Mouse (Mus musculus): ENCODE measurements around the gene Gm8653. TPM values are rescaled to one million over a fixed set of nuclear protein-coding genes. Genes with fewer than 3 reads are reported as not detected.
"Not testable (repeated sequence)": the region's sequence is repeated elsewhere in the genome, so short reads cannot be mapped to it uniquely, and the experiment has no call there.

Gm8653 gene
- total RNA-seq (2014; rRNA removed) (not detected in 2 replicates), polyA plus RNA-seq (2012; rRNA removed) (not detected in 2 replicates)

DNA sequence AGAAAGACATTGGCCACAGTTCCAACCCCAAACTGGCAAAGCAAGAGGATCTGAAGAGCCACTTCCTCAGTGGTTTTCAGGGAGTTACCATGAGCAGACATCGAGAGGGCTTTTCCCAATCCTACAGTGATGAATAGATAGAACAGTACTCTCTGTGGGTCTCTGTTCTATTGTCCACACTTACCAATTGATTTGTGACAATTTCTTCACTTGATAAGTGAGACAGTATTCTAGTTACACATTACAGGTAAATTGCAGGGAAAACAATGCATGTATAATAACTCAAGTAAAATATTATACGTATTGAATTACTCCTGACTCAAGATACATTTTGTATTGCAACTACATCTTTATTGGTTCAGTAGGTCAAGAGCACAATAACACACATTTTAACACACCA lies at the start of gene Gm8653:
Gene Gm8653 (minus strand): TSS at position 101 of the 400 bp plus-strand sequence.
- not testable (repeated sequence) for H3K27ac ChIP-seq (replicated peaks; ENCODE audit: insufficient read depth, low read depth, low read length); H3K27me3 ChIP-seq (ENCODE audit: control insufficient read depth, insufficient read depth, low read length); H3K9ac ChIP-seq (ENCODE audit: low read depth, low read length); H3K4me1 ChIP-seq (ENCODE audit: control insufficient read depth, insufficient read depth, low read length); DNase-seq (ENCODE audit: extremely low read depth, low read depth, low spot score); H3K79me2 ChIP-seq (ENCODE audit: control insufficient read depth, insufficient read depth, low read length); H3K36me3 ChIP-seq (ENCODE audit: control insufficient read depth, insufficient read depth, low read length); H3K4me3 ChIP-seq (ENCODE audit: insufficient read depth, low read depth, low read length)
- no CpG with 5 or more reads among the region's 2 CpGs for WGBS

GRCm38 (mm10) chr7:22229384-22229783 lies 28.3 kb upstream of the Gm8653 start, which contains the start of gene Gm8453:
Gm8453 (minus strand) TSS chr7:22229484.
- not testable (repeated sequence) for H3K27ac ChIP-seq (replicated peaks; ENCODE audit: insufficient read depth, low read depth, low read length); H3K79me2 ChIP-seq (ENCODE audit: control insufficient read depth, insufficient read depth, low read length); H3K4me3 ChIP-seq (ENCODE audit: insufficient read depth, low read depth, low read length); DNase-seq (ENCODE audit: extremely low read depth, low read depth, low spot score); H3K4me1 ChIP-seq (ENCODE audit: control insufficient read depth, insufficient read depth, low read length); H3K9ac ChIP-seq (ENCODE audit: low read depth, low read length); H3K36me3 ChIP-seq (ENCODE audit: control insufficient read depth, insufficient read depth, low read length); H3K27me3 ChIP-seq (ENCODE audit: control insufficient read depth, insufficient read depth, low read length)
- 15% methylated on average over 2 of the region's 2 CpGs for WGBS

GRCm38 (mm10) chr7:22189077-22189476 lies 12.0 kb downstream of the Gm8653 start, which contains the start of gene Vmn1r143:
Vmn1r143 (plus strand) TSS chr7:22189377.
- not testable (repeated sequence) for H3K9ac ChIP-seq (ENCODE audit: low read depth, low read length); H3K4me3 ChIP-seq (ENCODE audit: insufficient read depth, low read depth, low read length); H3K27me3 ChIP-seq (ENCODE audit: control insufficient read depth, insufficient read depth, low read length); H3K27ac ChIP-seq (replicated peaks; ENCODE audit: insufficient read depth, low read depth, low read length); H3K36me3 ChIP-seq (ENCODE audit: control insufficient read depth, insufficient read depth, low read length); DNase-seq (ENCODE audit: extremely low read depth, low read depth, low spot score); H3K4me1 ChIP-seq (ENCODE audit: control insufficient read depth, insufficient read depth, low read length); H3K79me2 ChIP-seq (ENCODE audit: control insufficient read depth, insufficient read depth, low read length)
- WGBS = no CpG with 5 or more reads among the region's 3 CpGs

DNA sequence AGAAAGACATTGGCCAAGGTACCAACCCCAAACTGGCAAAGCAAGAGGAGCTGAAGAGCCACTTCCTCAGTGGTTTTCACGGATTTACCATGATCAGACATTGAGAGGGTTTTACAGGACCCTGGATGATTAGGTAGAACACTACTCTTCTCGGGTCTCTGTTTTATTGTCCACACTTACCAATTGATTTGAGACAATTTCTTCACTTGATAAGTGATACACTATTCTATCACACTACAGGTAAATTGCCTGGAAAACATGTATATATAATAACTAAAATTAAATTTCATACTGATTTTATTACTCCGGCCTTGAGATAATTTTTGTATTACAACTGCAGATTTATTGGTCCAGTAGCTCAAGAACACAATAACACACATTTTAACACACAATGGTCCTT lies 37.1 kb downstream of the Gm8653 start, which contains the start of gene Vmn1r142:
Gene Vmn1r142 (minus strand): TSS at position 101 of the 400 bp plus-strand sequence.
- no CpG with 5 or more reads among the region's 3 CpGs for WGBS
- H3K4me3 ChIP-seq (ENCODE audit: insufficient read depth, low read depth, low read length); H3K36me3 ChIP-seq (ENCODE audit: control insufficient read depth, insufficient read depth, low read length); H3K27me3 ChIP-seq (ENCODE audit: control insufficient read depth, insufficient read depth, low read length); DNase-seq (ENCODE audit: extremely low read depth, low read depth, low spot score); H3K27ac ChIP-seq (replicated peaks; ENCODE audit: insufficient read depth, low read depth, low read length); H3K4me1 ChIP-seq (ENCODE audit: control insufficient read depth, insufficient read depth, low read length); H3K9ac ChIP-seq (ENCODE audit: low read depth, low read length); H3K79me2 ChIP-seq (ENCODE audit: control insufficient read depth, insufficient read depth, low read length): not testable (repeated sequence)

Other genes starting within 250 kb of the Gm8653 start
- not detected in 2 replicates for gene Vmn1r137, start 206.7 kb downstream of the Gm8653 start, total RNA-seq (2014; rRNA removed)
- not detected in 2 replicates for gene Vmn1r137, start 206.7 kb downstream of the Gm8653 start, polyA plus RNA-seq (2012; rRNA removed)
- gene Vmn1r138, start 172.4 kb downstream of the Gm8653 start, total RNA-seq (2014; rRNA removed) = not detected in 2 replicates
- not detected in 2 replicates for gene Vmn1r138, start 172.4 kb downstream of the Gm8653 start, polyA plus RNA-seq (2012; rRNA removed)
- gene Gm6176, start 145.0 kb downstream of the Gm8653 start, total RNA-seq (2014; rRNA removed) = not detected in 2 replicates
- not detected in 2 replicates for gene Gm6176, start 145.0 kb downstream of the Gm8653 start, polyA plus RNA-seq (2012; rRNA removed)
- not detected in 2 replicates for gene Vmn1r139, start 132.2 kb downstream of the Gm8653 start, total RNA-seq (2014; rRNA removed)
- not detected in 2 replicates for gene Vmn1r139, start 132.2 kb downstream of the Gm8653 start, polyA plus RNA-seq (2012; rRNA removed)
- gene Gm16451, start 83.0 kb downstream of the Gm8653 start, total RNA-seq (2014; rRNA removed) = not detected in 2 replicates
- not detected in 2 replicates for gene Gm16451, start 83.0 kb downstream of the Gm8653 start, polyA plus RNA-seq (2012; rRNA removed)
- gene Gm10666, start 66.5 kb downstream of the Gm8653 start, total RNA-seq (2014; rRNA removed) = not detected in 2 replicates
- gene Gm10666, start 66.5 kb downstream of the Gm8653 start, polyA plus RNA-seq (2012; rRNA removed) = not detected in 2 replicates
- gene Vmn1r142, start 37.2 kb downstream of the Gm8653 start, total RNA-seq (2014; rRNA removed) = not detected in 2 replicates
- not detected in 2 replicates for gene Vmn1r142, start 37.2 kb downstream of the Gm8653 start, polyA plus RNA-seq (2012; rRNA removed)
- not detected in 2 replicates for gene Vmn1r143, start 11.9 kb downstream of the Gm8653 start, total RNA-seq (2014; rRNA removed)
- gene Vmn1r143, start 11.9 kb downstream of the Gm8653 start, polyA plus RNA-seq (2012; rRNA removed) = not detected in 2 replicates
- gene Gm8453, start 28.2 kb upstream of the Gm8653 start, total RNA-seq (2014; rRNA removed) = not detected in 2 replicates
- gene Gm8453, start 28.2 kb upstream of the Gm8653 start, polyA plus RNA-seq (2012; rRNA removed) = not detected in 2 replicates
- not detected in 2 replicates for gene Gm4187, start 128.5 kb upstream of the Gm8653 start, total RNA-seq (2014; rRNA removed)
- gene Gm4187, start 128.5 kb upstream of the Gm8653 start, polyA plus RNA-seq (2012; rRNA removed) = not detected in 2 replicates
- gene Gm8660, start 169.8 kb upstream of the Gm8653 start, total RNA-seq (2014; rRNA removed) = not detected in 2 replicates
- not detected in 2 replicates for gene Gm8660, start 169.8 kb upstream of the Gm8653 start, polyA plus RNA-seq (2012; rRNA removed)
- gene Vmn1r148, start 212.3 kb upstream of the Gm8653 start, total RNA-seq (2014; rRNA removed) = not detected in 2 replicates
- not detected in 2 replicates for gene Vmn1r148, start 212.3 kb upstream of the Gm8653 start, polyA plus RNA-seq (2012; rRNA removed)
- not detected in 2 replicates for gene Vmn1r149, start 237.0 kb upstream of the Gm8653 start, total RNA-seq (2014; rRNA removed)
- gene Vmn1r149, start 237.0 kb upstream of the Gm8653 start, polyA plus RNA-seq (2012; rRNA removed) = not detected in 2 replicates

Data from liver, adult 2 months (tissue).